Mouse (Mus musculus): Measurements from ENCODE around the gene Gck.
"Not testable (repeated sequence)": the region's sequence is repeated elsewhere in the genome, so short reads cannot be mapped to it uniquely, and the experiment has no call there.

The Gck gene

GRCm38 (mm10) chr11:5908642-5909041 lies 41.2 kb downstream of the Gck start:
- no peak for DNase-seq (ENCODE audit: low spot score in 2 of 2)

GRCm38 (mm10) chr11:5907096-5907495 lies 42.8 kb downstream of the Gck start:
- no peak for DNase-seq (ENCODE audit: low spot score in 2 of 2)

- DNase-seq (ENCODE audit: low spot score in 2 of 2) = no peak
Observed at GRCm38 (mm10) chr11:5905778-5906518, 43.9 kb downstream of the Gck start.

GRCm38 (mm10) chr11:5904871-5905270 lies 45.0 kb downstream of the Gck start:
- no peak for DNase-seq (ENCODE audit: low spot score in 2 of 2)

- no peak for DNase-seq (ENCODE audit: low spot score in 2 of 2)
Observed at GRCm38 (mm10) chr11:5904357-5904756, 45.5 kb downstream of the Gck start.

- no peak for DNase-seq (ENCODE audit: low spot score in 2 of 2)
Observed at GRCm38 (mm10) chr11:5903844-5904243, 46.0 kb downstream of the Gck start.

GRCm38 (mm10) chr11:5902390-5902789 lies 47.5 kb downstream of the Gck start:
- DNase-seq (ENCODE audit: low spot score in 2 of 2) = no peak

- no peak for DNase-seq (ENCODE audit: low spot score in 2 of 2)
Observed at GRCm38 (mm10) chr11:5901950-5902349, 47.9 kb downstream of the Gck start.

GRCm38 (mm10) chr11:5901320-5901719 lies 48.6 kb downstream of the Gck start:
- no peak for DNase-seq (ENCODE audit: low spot score in 2 of 2)

- DNase-seq (ENCODE audit: low spot score in 2 of 2) = no peak
Observed at GRCm38 (mm10) chr11:5899286-5899685, 50.6 kb downstream of the Gck start.

- no peak for DNase-seq (ENCODE audit: low spot score in 2 of 2)
Observed at GRCm38 (mm10) chr11:5898531-5898930, 51.4 kb downstream of the Gck start, which contains the start of gene Myl7. Myl7 (minus strand) TSS chr11:5898782.

- no peak for DNase-seq (ENCODE audit: low spot score in 2 of 2)
Observed at GRCm38 (mm10) chr11:5897839-5898238, 52.0 kb downstream of the Gck start.

- DNase-seq (ENCODE audit: low spot score in 2 of 2) = no peak
Observed at GRCm38 (mm10) chr11:5897230-5897629, 52.7 kb downstream of the Gck start.

GRCm38 (mm10) chr11:5893807-5894206 lies 56.1 kb downstream of the Gck start:
- no peak for DNase-seq (ENCODE audit: low spot score in 2 of 2)

GRCm38 (mm10) chr11:5892810-5893368 lies 57.0 kb downstream of the Gck start:
- DNase-seq (ENCODE audit: low spot score in 2 of 2) = no peak

- DNase-seq (ENCODE audit: low spot score in 2 of 2) = no peak
Observed at GRCm38 (mm10) chr11:5892151-5892591, 57.7 kb downstream of the Gck start.

GRCm38 (mm10) chr11:5888563-5888962 lies 61.3 kb downstream of the Gck start:
- DNase-seq (ENCODE audit: low spot score in 2 of 2) = not testable (repeated sequence)

GRCm38 (mm10) chr11:5887250-5887649 lies 62.6 kb downstream of the Gck start:
- DNase-seq (ENCODE audit: low spot score in 2 of 2) = no peak

- DNase-seq (ENCODE audit: low spot score in 2 of 2) = peak in 1 of 2 experiments; percentile 72
Observed at GRCm38 (mm10) chr11:5886187-5886586, 63.7 kb downstream of the Gck start.

- no peak for DNase-seq (ENCODE audit: low spot score in 2 of 2)
Observed at GRCm38 (mm10) chr11:5882518-5882917, 67.4 kb downstream of the Gck start.

GRCm38 (mm10) chr11:5879905-5880304 lies 70.0 kb downstream of the Gck start:
- peak; percentile 24 to 62 for DNase-seq (ENCODE audit: low spot score in 2 of 2)

- no peak for DNase-seq (ENCODE audit: low spot score in 2 of 2)
Observed at GRCm38 (mm10) chr11:5878661-5879060, 71.2 kb downstream of the Gck start.

- peak; percentile 96 to 97 for DNase-seq (ENCODE audit: low spot score in 2 of 2)
Observed at GRCm38 (mm10) chr11:5877921-5878526, 71.9 kb downstream of the Gck start, which contains the start of gene Pold2. Pold2 (minus strand) TSS chr11:5878292.
